Mouse (Mus musculus): Measurements from ENCODE around the gene Olfr867. TPM values are rescaled to one million over a fixed set of nuclear protein-coding genes. Genes with fewer than 3 reads are reported as not detected.

Olfr867 gene
- total RNA-seq (2023): not detected

DNA sequence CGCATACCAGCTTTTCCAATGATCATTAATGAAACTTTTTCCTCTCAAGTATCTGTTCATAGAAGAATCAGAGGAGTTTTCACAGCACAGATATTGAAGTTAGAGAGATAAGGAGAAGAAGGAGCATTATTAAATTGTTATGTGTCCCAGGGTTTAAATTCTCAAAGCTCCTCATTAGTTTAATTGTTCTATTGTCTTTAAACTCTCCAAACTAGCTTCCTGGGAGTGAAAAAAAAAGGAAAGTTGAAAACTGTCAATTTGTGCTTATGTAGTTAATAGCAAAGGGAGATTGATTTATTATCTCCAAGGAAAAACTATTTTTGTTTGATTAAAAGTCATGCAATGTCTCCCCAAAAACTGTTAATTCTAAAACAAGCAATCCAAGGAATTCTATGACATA, at the start of gene Olfr867:
Gene Olfr867, minus strand, starts transcription at position 101 of the 400 bp plus-strand sequence.

DNA sequence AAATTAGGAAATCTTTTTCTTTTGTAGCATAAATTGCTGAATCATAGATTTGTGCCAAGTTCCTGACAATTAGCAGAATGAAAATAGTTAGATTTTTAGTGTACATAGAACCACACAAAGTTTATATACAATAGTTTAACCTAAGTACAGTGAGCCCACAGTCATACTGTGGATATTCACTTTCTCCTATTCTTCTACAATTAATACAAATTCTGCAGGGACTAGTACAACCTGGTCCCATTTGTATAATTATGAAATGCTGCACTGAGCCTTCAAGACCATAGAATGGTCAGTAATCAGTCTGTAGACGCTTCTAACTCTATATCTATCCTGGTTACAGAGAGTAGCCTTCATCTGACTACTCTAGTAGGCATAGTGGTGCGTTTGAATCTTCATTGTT, 41.0 kb upstream of the Olfr867 start, which contains the start of gene Olfr868:
Gene Olfr868, plus strand, starts transcription at position 301 of the 400 bp plus-strand sequence.

DNA sequence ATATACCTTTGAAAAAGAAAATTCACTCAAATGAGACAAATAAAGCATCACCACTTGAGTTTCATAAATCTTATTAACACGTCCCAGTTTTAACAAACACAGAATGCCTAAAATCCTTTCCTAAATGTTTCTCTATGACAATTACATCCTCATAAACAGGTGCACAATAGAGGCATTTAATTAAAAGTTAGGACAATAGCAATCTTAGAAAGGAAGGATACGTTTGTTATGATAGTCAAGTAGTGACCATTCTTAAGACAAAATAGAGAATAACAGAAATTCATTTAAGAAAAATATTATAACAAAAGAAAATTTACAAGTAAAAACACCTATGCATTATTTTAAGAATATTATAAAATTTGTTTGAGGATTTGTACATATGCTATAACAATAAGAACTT, 29.4 kb downstream of the Olfr867 start, which contains the start of gene Olfr866:
Gene Olfr866, minus strand, starts transcription at position 101 of the 400 bp plus-strand sequence.

Other genes starting within 250 kb of the Olfr867 start
- not detected for gene Olfr860, start 207.8 kb downstream of the Olfr867 start, total RNA-seq (2023)
- not detected for gene Olfr862, start 169.6 kb downstream of the Olfr867 start, total RNA-seq (2023)
- not detected for gene Olfr77, start 140.7 kb downstream of the Olfr867 start, total RNA-seq (2023)
- gene Olfr866, start 29.5 kb downstream of the Olfr867 start, total RNA-seq (2023): not detected
- not detected for gene Olfr868, start 41.1 kb upstream of the Olfr867 start, total RNA-seq (2023)
- not detected for gene Olfr869, start 71.4 kb upstream of the Olfr867 start, total RNA-seq (2023)
- not detected for gene Olfr870, start 116.5 kb upstream of the Olfr867 start, total RNA-seq (2023)
- not detected for gene Olfr871, start 154.6 kb upstream of the Olfr867 start, total RNA-seq (2023)
- gene Olfr872, start 179.6 kb upstream of the Olfr867 start, total RNA-seq (2023): not detected
- gene Olfr39, start 224.8 kb upstream of the Olfr867 start, total RNA-seq (2023): under 1 TPM in 1 of 2 experiments, not detected in 1; 0.36 TPM
- not detected for gene Olfr873, start 241.0 kb upstream of the Olfr867 start, total RNA-seq (2023)

Measured in T-cell, adult 66 days (primary cell).